Mouse (Mus musculus) embryonic facial prominence, embryonic 11.5 days (tissue): ENCODE data around the gene Krtap5-4. TPM values are rescaled to one million over a fixed set of nuclear protein-coding genes. Genes with fewer than 3 reads are reported as not detected.
A peak's percentile ranks its signal among the peaks of the same experiment; 100 is the strongest.
"Not testable (repeated sequence)": the region's sequence is repeated elsewhere in the genome, so short reads cannot be mapped to it uniquely, and the experiment has no call there.

Experiments
- ATAC-seq: fragments of 200-750 bp; cut with Nextera tagmentation; replicated peaks from 2 replicates; pipeline ENCODE4 v1.8.0; 2017; ENCODE audit warnings: low read depth; ENCODE audit not compliant: insufficient number of reproducible peaks, low FRiP score, low TSS enrichment
- DNase-seq: peaks from one replicate; pipeline ENCODE4 v3.0.0-alpha.2; 2015; ENCODE audit warnings: low spot score
- H3K27ac ChIP-seq: fragments of 300-500 bp; sonication (generic); replicated peaks from 2 replicates; pipeline ENCODE4 v1.5.1; 2014; ENCODE audit warnings: mild to moderate bottlenecking, low read depth, low read length, control low read depth
- H3K27me3 ChIP-seq: fragments of 300-500 bp; sonication (generic); 2 replicates; pipeline ENCODE4 v1.6.1; 2014; ENCODE audit warnings: mild to moderate bottlenecking, low read length, moderate library complexity, mixed read lengths; ENCODE audit not compliant: control insufficient read depth, insufficient read depth
- H3K36me3 ChIP-seq: fragments of 300-500 bp; sonication (generic); replicated peaks from 2 replicates; pipeline ENCODE4 v1.6.1; 2014; ENCODE audit warnings: low read depth, mild to moderate bottlenecking, low read length, moderate library complexity, mixed read lengths; ENCODE audit not compliant: control insufficient read depth, insufficient read depth
- H3K4me1 ChIP-seq: fragments of 300-500 bp; sonication (generic); 2 replicates; pipeline ENCODE4 v1.6.1; 2014; ENCODE audit warnings: low read length, mixed read lengths; ENCODE audit not compliant: control insufficient read depth, insufficient read depth
- H3K4me2 ChIP-seq: fragments of 300-500 bp; sonication (generic); 2 replicates; pipeline ENCODE4 v1.6.1; 2014; ENCODE audit warnings: low read depth, mild to moderate bottlenecking, control low read depth, low read length, moderate library complexity
- H3K4me3 ChIP-seq: fragments of 300-500 bp; sonication (generic); 2 replicates; pipeline ENCODE4 v1.5.1; 2014; ENCODE audit warnings: low read depth, low read length, control low read depth
- H3K9ac ChIP-seq: fragments of 300-500 bp; sonication (generic); replicated peaks from 2 replicates; pipeline ENCODE4 v1.6.1; 2014; ENCODE audit warnings: mild to moderate bottlenecking, control low read depth, low read length
- H3K9me3 ChIP-seq: fragments of 300-500 bp; sonication (generic); replicated peaks from 2 replicates; pipeline ENCODE4 v1.6.1; 2016; ENCODE audit warnings: mild to moderate bottlenecking, low read length, inconsistent platforms, mixed read lengths; ENCODE audit not compliant: control insufficient read depth
- WGBS: fragments of 180-500 bp; shearing (Covaris S2); extraction: QIAGEN DNeasy Blood & Tissue Kit; methylation state at CpG from one replicate; pipeline ENCODE4 v1.1.7; 2014; 5-methylcytosine and 5-hydroxymethylcytosine counted together
- polyA plus RNA-seq: library from polyadenylated mRNA; unstranded; fragments of >200 nt; fragmentation: Nextera tagmentation; extraction: Ambion mirVana; gene quantifications from 2 replicates; pipeline ENCODE4 v1.2.1, GENCODE M21; 2014

Gene Krtap5-4
- polyA plus RNA-seq, 1 experiment from 2014 or later = 0.20 TPM

DNA sequence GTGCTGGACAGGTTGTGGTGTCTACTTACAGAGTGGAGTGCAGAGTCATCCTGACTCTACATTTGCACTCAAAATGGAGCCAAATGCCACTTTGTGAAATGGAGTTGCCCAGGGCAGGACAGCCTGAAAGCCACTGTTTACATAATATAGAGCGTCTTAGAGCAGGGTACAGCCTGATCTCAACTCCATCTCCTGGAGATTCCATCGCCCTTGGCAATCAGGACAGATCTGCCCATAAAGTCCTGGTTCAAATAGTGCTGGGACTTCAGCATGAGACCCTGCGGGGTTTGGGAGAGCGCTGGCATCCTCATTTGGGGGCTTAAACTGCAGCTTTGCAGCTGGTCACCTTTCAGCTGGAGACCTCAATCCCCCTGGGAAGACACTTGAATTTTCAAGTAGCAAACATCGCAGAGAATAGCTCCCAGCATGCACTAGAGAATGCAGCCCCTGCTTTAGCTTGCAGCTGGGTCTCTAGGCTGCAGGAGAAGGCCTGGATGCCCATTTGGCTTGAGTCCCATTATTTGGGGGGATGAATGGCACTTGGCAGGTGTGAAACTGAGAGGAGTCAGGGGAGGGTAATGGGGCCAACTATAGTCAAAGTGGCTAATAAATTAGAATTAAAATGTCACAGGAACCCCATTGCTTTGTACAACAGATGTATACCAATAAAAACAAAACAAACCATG lies 11.4 kb downstream of the Krtap5-4 start:
- no peaks in the 10 kb centered on the region for H3K4me1 ChIP-seq
- no peak overlapping the region for H3K4me3 ChIP-seq
- ATAC-seq = no peak

GRCm38 (mm10) chr7:142316558-142316957 lies 13.2 kb downstream of the Krtap5-4 start:
- H3K4me3 ChIP-seq = no peak overlapping the region
- peak; percentile 79 for DNase-seq
- H3K9me3 ChIP-seq = no peaks in the 10 kb centered on the region
- no peaks in the 10 kb centered on the region for H3K36me3 ChIP-seq
- ATAC-seq = peak; percentile 77
- H3K9ac ChIP-seq = no peak overlapping the region
- WGBS = 40% methylated on average over 6 of the region's 6 CpGs
- H3K27me3 ChIP-seq = no peaks in the 10 kb centered on the region
- H3K4me2 ChIP-seq = no peak overlapping the region
- H3K4me1 ChIP-seq = no peaks in the 10 kb centered on the region
- H3K27ac ChIP-seq = no peak overlapping the region

More for the DNA sequence above, 11.4 kb downstream of the Krtap5-4 start:
- no peak for DNase-seq
- Histone ChIP-seq H3K9ac (no peak overlapping the region), H3K9me3 (no peaks in the 10 kb centered on the region), H3K27me3 (no peaks in the 10 kb centered on the region), H3K27ac (no peak overlapping the region), H3K4me2 (no peak overlapping the region), H3K36me3 (no peaks in the 10 kb centered on the region)
- 58% methylated on average over 5 of the region's 5 CpGs for WGBS

- 82% methylated on average over 5 of the region's 5 CpGs for WGBS
- H3K4me1 ChIP-seq = no peaks in the 10 kb centered on the region
- no peaks in the 10 kb centered on the region for H3K27me3 ChIP-seq
- H3K4me2 ChIP-seq = no peak overlapping the region
- H3K9ac ChIP-seq = no peak overlapping the region
- H3K9me3 ChIP-seq = no peaks in the 10 kb centered on the region
- ATAC-seq = no peak
- H3K4me3 ChIP-seq = no peak overlapping the region
- no peak for DNase-seq
- H3K36me3 ChIP-seq = no peaks in the 10 kb centered on the region
- no peak overlapping the region for H3K27ac ChIP-seq
Observed at GRCm38 (mm10) chr7:142317216-142317615, 13.9 kb downstream of the Krtap5-4 start.

GRCm38 (mm10) chr7:142319124-142319523 lies 15.8 kb downstream of the Krtap5-4 start:
- no peaks in the 10 kb centered on the region for H3K36me3 ChIP-seq
- DNase-seq (no peak), ATAC-seq (no peak)
- no peak overlapping the region for H3K27ac ChIP-seq
- H3K4me3 ChIP-seq = no peak overlapping the region
- no peaks in the 10 kb centered on the region for H3K4me1 ChIP-seq
- H3K27me3 ChIP-seq = no peaks in the 10 kb centered on the region
- H3K4me2 ChIP-seq = no peak overlapping the region
- WGBS = 83% methylated on average over 11 of the region's 11 CpGs
- no peak overlapping the region for H3K9ac ChIP-seq
- no peaks in the 10 kb centered on the region for H3K9me3 ChIP-seq

- Histone ChIP-seq H3K4me1 (no peaks in the 10 kb centered on the region), H3K27ac (peak overlapping the region; percentile 74), H3K36me3 (no peaks in the 10 kb centered on the region), H3K4me2 (no peak overlapping the region), H3K9ac (0 out of 2 replicates have a peak overlapping the region, but pooled peaks have one; percentile 26), H3K9me3 (no peaks in the 10 kb centered on the region), H3K4me3 (no peak overlapping the region), H3K27me3 (no peaks in the 10 kb centered on the region)
- WGBS = 23% methylated on average over 2 of the region's 2 CpGs
- ATAC-seq = no peak
- DNase-seq = no peak
Observed at GRCm38 (mm10) chr7:142320906-142321305, 17.6 kb downstream of the Krtap5-4 start.

DNA sequence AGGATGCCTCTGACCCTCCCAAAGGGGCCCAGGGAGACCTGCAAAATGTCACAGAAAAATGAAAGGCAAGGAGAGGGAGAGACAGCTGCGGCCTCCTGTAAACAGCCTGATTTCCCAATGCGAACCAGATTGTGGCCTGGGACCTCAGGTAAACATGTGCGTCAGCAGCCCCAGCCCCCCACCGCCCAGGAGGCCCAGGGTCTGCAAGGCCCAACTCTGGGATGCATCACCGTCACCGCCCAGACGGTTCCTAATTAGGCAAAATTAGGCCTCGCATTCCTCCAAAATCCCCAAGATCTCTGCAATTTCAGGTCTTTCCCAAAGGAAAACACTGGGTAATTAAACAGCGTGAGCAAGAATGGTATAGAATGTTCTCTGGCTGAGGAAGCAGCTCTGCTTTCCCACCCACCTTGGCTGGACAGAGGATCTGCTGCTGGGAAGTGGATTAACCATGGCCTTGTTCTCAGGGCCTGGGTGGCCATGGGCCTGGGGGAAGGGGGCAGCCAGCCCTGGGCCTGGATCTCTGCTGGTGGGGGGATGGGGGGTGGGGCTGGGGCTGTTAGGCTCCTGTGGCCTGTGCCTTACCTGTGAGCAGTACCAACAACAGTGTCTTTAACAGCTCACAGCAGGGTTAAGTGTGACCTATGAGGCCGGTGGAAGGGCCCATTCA lies 18.4 kb downstream of the Krtap5-4 start:
- H3K27me3 ChIP-seq, H3K9me3 ChIP-seq, H3K4me3 ChIP-seq, DNase-seq, H3K9ac ChIP-seq, H3K36me3 ChIP-seq, H3K4me1 ChIP-seq, H3K4me2 ChIP-seq: not testable (repeated sequence)
- peak overlapping the region; percentile 74; the same call in 1 of the 2 replicates for H3K27ac ChIP-seq
- peak; percentile 67 for ATAC-seq
- WGBS = 31% methylated on average over 3 of the region's 10 CpGs

- ATAC-seq = no peak
- Histone ChIP-seq H3K9ac (no peak overlapping the region), H3K27ac (peak overlapping the region; percentile 72)
Observed at GRCm38 (mm10) chr7:142322641-142323040, 19.3 kb downstream of the Krtap5-4 start.

DNA sequence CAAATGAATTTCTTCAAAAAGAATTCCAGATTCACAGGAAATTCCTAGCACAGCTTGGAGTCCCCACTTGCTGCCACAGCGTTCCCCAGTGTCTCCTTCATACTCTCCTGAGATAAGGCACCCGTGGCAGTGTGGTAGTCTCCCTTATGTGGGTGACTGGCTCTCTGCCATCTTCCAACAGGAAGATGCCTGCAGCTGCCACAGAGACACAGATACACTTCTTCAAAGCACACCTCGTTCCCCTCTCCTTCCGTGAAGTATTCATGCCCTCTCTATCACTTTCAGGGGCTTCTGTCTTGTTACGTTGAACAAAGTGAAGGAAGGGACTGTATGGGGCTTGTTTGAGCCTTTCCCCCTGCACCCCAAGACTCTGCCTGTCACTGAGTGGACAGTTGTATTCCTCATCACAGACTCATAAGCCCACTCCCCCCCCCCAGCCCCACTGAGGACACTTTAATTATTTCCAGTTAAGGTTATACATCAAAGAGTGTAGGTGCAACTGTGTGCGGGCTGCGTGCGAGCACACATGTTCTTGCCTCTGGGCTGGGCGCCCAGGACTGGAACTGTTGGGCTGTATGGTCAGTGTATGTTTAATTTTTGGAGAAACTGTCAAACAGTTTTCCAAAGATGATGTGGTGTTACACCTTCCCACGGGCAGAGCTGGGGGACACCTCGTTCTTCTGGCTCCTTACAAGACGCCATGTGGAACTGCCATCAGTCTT lies 20.2 kb downstream of the Krtap5-4 start:
- no peak overlapping the region for H3K9ac ChIP-seq
- H3K27ac ChIP-seq = no peak overlapping the region; the same call in 1 of the 2 replicates
- 83% methylated on average over 12 of the region's 12 CpGs for WGBS
- H3K4me2 ChIP-seq = no peak overlapping the region
- DNase-seq (no peak), ATAC-seq (no peak)
- no peaks in the 10 kb centered on the region for H3K4me1 ChIP-seq
- H3K36me3 ChIP-seq = no peaks in the 10 kb centered on the region
- H3K9me3 ChIP-seq = no peaks in the 10 kb centered on the region
- H3K4me3 ChIP-seq = no peak overlapping the region
- H3K27me3 ChIP-seq = no peaks in the 10 kb centered on the region

More at GRCm38 (mm10) chr7:142322641-142323040, 19.3 kb downstream of the Krtap5-4 start:
- no peak overlapping the region for H3K4me2 ChIP-seq
- H3K27me3 ChIP-seq = no peaks in the 10 kb centered on the region
- DNase-seq = no peak
- H3K36me3 ChIP-seq = no peaks in the 10 kb centered on the region
- 87% methylated on average over 6 of the region's 6 CpGs for WGBS
- H3K4me1 ChIP-seq = no peaks in the 10 kb centered on the region
- H3K4me3 ChIP-seq = no peak overlapping the region
- no peaks in the 10 kb centered on the region for H3K9me3 ChIP-seq
